Mouse (Mus musculus): ENCODE measurements around the gene Arrdc2.

DNA sequence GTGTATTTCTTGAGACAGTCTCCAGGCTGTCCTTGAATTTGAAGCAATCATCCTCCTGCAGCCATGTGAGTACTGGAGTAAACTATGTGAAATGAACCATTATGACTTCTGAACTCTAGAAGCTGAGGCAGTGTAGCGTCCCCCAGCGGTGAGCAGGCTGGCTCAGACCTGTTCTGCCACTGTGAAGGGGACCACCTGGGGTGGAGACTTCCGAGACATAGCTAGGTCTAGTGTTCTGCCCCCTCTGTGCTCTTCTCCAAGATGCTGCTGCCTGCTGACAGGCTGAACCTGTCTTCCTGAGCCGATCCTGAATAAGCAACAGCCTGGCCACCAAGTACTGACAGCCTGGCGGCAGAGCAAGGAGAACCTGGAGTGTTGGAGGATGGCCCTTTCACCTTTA, 5.6 kb upstream of the Arrdc2 start:
- TF ChIP-seq CTCF (IDR thresholded peaks at IDR 0.05; ENCODE audit: extremely low read depth, insufficient read depth, insufficient read length, insufficient replicate concordance): no peak
- TF ChIP-seq POLR2A (IDR thresholded peaks at IDR 0.05; ENCODE audit: low read depth, low read length): no peak
